Comparison of ENCODE assay signal across 27 mouse cellular contexts in the genomic region with DNA sequence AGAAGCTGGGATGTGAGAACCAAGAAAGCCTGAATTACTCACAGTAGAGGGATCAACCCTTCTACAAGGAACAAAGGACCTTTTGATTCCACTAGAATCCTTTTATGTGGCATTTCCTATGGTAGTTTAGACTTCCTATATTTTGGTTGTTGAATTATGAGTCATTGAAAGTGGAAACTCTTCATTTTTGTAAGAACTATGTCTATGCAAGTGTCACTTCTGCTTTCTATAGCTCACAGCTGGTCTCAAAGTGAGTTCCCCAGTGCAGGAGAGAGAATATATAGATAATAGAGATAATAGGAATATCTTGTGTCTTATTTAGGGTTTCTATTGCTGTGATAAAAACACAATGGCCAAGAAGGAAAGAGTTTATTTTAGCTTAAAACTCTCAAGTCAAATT. TPM values are rescaled to one million over a fixed set of nuclear protein-coding genes. Genes with fewer than 3 reads are reported as not detected.
DNase-seq lines count a peak whose midpoint lies in the region; ATAC-seq lines count a peak whose summit lies in the region.
"Had no signal": no experiment of that assay in that cellular context is flagged by ENCODE, and none has a peak within 500 bp of the region (broad histone marks: within the 10 kb centered on the region; RNA-seq: fewer than 3 reads in every experiment).

No protein-coding gene starts in this region.

- DNase-seq in A20 (ENCODE audit: low read depth, low spot score) (peak; percentile 66), MEL-GATA-1-ER (ENCODE audit: extremely low read depth, low read depth) (peak; percentile 39)
- peak; percentile 15 for DNase-seq in splenic B cell, adult 2 months (ENCODE audit: low read depth, low spot score)
- DNase-seq in gastrocnemius, postnatal 4 days (ENCODE audit: low spot score in 2 of 2) = no peak
- no peak for DNase-seq in cerebellum, adult 9-10 months
- DNase-seq: adrenal gland, adult 2 months; cerebellum, adult 2 months; gastrocnemius, postnatal 14 days; heart, adult 2 months; heart, postnatal 14 days; kidney, adult 8-10 months; kidney, postnatal 14 days; lung, adult 2 months; spleen, adult 18-20 months; thymus, postnatal 25 days had no signal

- no peaks in the 10 kb centered on the region for H3K27me3 ChIP-seq in splenic B cell, adult 2 months (ENCODE audit: control insufficient read depth, insufficient read depth, low read length, poor library complexity, severe bottlenecking)
- no peaks in the 10 kb centered on the region for H3K27me3 ChIP-seq in neural tube, embryonic 15.5 days (replicated peaks)
- H3K27me3 ChIP-seq: embryonic facial prominence, embryonic 15.5 days; heart, embryonic 13.5 days; hindbrain, embryonic 15.5 days; limb, embryonic 12.5 days had no signal

- H3K36me3 ChIP-seq in macrophage (ENCODE audit: inconsistent target) = no peaks in the 10 kb centered on the region
- H3K36me3 ChIP-seq in splenic B cell, adult 2 months (ENCODE audit: control insufficient read depth, insufficient read depth, low read length, poor library complexity, severe bottlenecking) = no peaks in the 10 kb centered on the region
- H3K36me3 ChIP-seq in neural tube, embryonic 15.5 days = no peaks in the 10 kb centered on the region
- H3K36me3 ChIP-seq: embryonic facial prominence, embryonic 15.5 days; heart, embryonic 13.5 days; hindbrain, embryonic 15.5 days; limb, embryonic 12.5 days had no signal

- H3K9me3 ChIP-seq in neural tube, embryonic 15.5 days (replicated peaks) = no peaks in the 10 kb centered on the region
- H3K9me3 ChIP-seq: embryonic facial prominence, embryonic 15.5 days; heart, embryonic 13.5 days; hindbrain, embryonic 15.5 days; limb, embryonic 12.5 days had no signal

- ATAC-seq in neural tube, embryonic 15.5 days (ENCODE audit: low FRiP score) = no peak
- ATAC-seq: CD4-positive, CD25-positive, alpha-beta regulatory T cell, adult 4 months; forebrain, embryonic 14.5 days; midbrain, embryonic 16.5 days had no signal

- H3K79me2 ChIP-seq in macrophage (ENCODE audit: inconsistent target) = no peaks in the 10 kb centered on the region

- no peak overlapping the region for H3K4me2 ChIP-seq in neural tube, embryonic 15.5 days
- H3K4me2 ChIP-seq: embryonic facial prominence, embryonic 15.5 days; heart, embryonic 13.5 days; hindbrain, embryonic 15.5 days; limb, embryonic 12.5 days; liver, embryonic 11.5 days had no signal

- no peak overlapping the region for H3K9ac ChIP-seq in neural tube, embryonic 15.5 days (replicated peaks)
- H3K9ac ChIP-seq: embryonic facial prominence, embryonic 15.5 days; heart, embryonic 13.5 days; hindbrain, embryonic 15.5 days; limb, embryonic 12.5 days had no signal

- H3K27ac ChIP-seq in macrophage = peak overlapping the region; percentile 81
- no peak overlapping the region for H3K27ac ChIP-seq in neural tube, embryonic 15.5 days (replicated peaks)
- H3K27ac ChIP-seq: embryonic facial prominence, embryonic 15.5 days; heart, adult 2 months; heart, embryonic 13.5 days; hindbrain, embryonic 15.5 days; layer of hippocampus, adult 2 months; limb, embryonic 12.5 days had no signal

- H3K4me1 ChIP-seq in neural tube, embryonic 15.5 days = no peaks in the 10 kb centered on the region
- H3K4me1 ChIP-seq: embryonic facial prominence, embryonic 15.5 days; heart, embryonic 13.5 days; hindbrain, embryonic 15.5 days; limb, embryonic 12.5 days had no signal

- H3K4me3 ChIP-seq in macrophage (ENCODE audit: inconsistent target) = no peak overlapping the region
- no peak overlapping the region for H3K4me3 ChIP-seq in neural tube, embryonic 15.5 days (replicated peaks)
- H3K4me3 ChIP-seq: embryonic facial prominence, embryonic 15.5 days; heart, adult 2 months; heart, embryonic 13.5 days; hindbrain, embryonic 15.5 days; layer of hippocampus, adult 2 months; limb, embryonic 12.5 days had no signal

RNA-seq across cellular contexts. Expression of gene Serpinb8, which starts 6.9 kb away (rescaled TPM):
- 100 to 1,000 TPM in 1 of 26 experiments, 10 to 100 TPM in 22, 1 to 10 TPM in 3; 3.9 to 103 (median 21.8) TPM for total RNA-seq in macrophage (2018; cell fraction: chromatin; rRNA removed)
- 10 to 100 TPM; 11.0 to 45.8 (median 19.0) TPM for total RNA-seq in macrophage (2018; cell fraction: cytosol; rRNA removed)
- 10 to 100 TPM; 10.3 to 71.4 (median 21.3) TPM for total RNA-seq in macrophage (2018; cell fraction: nucleus; rRNA removed)
- polyA plus RNA-seq in macrophage (2018) = 15.5 to 24.3 TPM (median 23.1 TPM) in 3 replicates
- 0.33 and 0.84 TPM in 2 replicates for polyA plus RNA-seq in neural tube, embryonic 15.5 days (2015; fragmentation: Nextera tagmentation; extraction: Ambion mirVana)
- total RNA-seq in gastrocnemius, postnatal 4 days (2021) = 1 to 10 TPM; 6.0 to 6.4 TPM
- polyA plus RNA-seq: CD4-positive, CD25-positive, alpha-beta regulatory T cell, adult 4 months; neural tube, embryonic 14.5 days had no signal

Comparison
In these comparisons a context has a peak if more than half of its experiments do, and no peak if none do; other contexts are left out.
1. DNase-seq: peak in A20 (single experiment), MEL-GATA-1-ER (single experiment) and splenic B cell, adult 2 months (single experiment); none in gastrocnemius, postnatal 4 days (0 of 2) and cerebellum, adult 9-10 months (single experiment).